Mouse (Mus musculus) liver, postnatal 0 days (tissue): ENCODE measurements around the gene Adipor2.

ENCODE experiments used
- CTCF ChIP-seq: sonication (generic); IDR thresholded peaks from 2 replicates; pipeline ENCODE4 v1.5.1; 2016; ENCODE audit warnings: antibody characterized with exemption, low read depth
- EP300 ChIP-seq: IDR thresholded peaks from 2 replicates; pipeline ENCODE4 v1.6.1; 2016; ENCODE audit warnings: antibody characterized with exemption, low read depth, mild to moderate bottlenecking

DNA sequence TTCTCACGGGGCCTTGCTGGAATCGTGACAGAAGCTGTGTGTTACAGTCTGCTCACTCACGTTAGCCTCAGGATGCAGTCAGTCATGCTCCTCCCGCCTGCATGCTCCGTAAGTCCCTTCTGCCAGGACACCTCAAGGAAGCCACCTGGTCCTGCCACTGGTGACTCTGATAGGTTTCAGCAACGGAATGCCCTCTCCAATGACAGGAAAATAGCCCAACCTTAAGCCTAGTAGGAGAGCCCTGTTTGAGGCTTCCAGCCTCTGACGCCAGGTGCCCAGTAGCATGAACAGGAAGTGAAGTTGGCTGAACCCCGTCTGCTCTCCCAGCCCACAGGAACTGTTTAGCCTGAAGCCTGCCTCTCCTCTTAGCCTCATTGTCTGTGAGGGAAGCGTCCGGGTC lies 71.2 kb downstream of the Adipor2 start:
- TF ChIP-seq CTCF: no peak
- no peak for TF ChIP-seq EP300
